Mouse (Mus musculus): ENCODE data around the gene Olfr430. TPM values are rescaled to one million over a fixed set of nuclear protein-coding genes. Genes with fewer than 3 reads are reported as not detected.
"Not testable (repeated sequence)": the region's sequence is repeated elsewhere in the genome, so short reads cannot be mapped to it uniquely, and the experiment has no call there.

Olfr430 gene
- polyA plus RNA-seq (2016; fragmentation: Nextera tagmentation; extraction: Ambion mirVana) = not detected in 2 replicates

GRCm38 (mm10) chr1:174066305-174066704 lies at the start of gene Olfr430:
TSS of gene Olfr430 (plus strand) at chr1:174066605.
- Histone ChIP-seq H3K9me3 (replicated peaks) (no peaks in the 10 kb centered on the region), H3K36me3 (no peaks in the 10 kb centered on the region), H3K4me1 (no peaks in the 10 kb centered on the region), H3K4me3 (no peak within 1 kb of the TSS), H3K27ac (replicated peaks) (no peak within 1 kb of the TSS), H3K27me3 (ENCODE audit: low read depth, poor library complexity, severe bottlenecking) (no peaks in the 10 kb centered on the region)
- WGBS = 91% methylated on average over 3 of the region's 3 CpGs
- DNase-seq (ENCODE audit: low spot score) = no peak

GRCm38 (mm10) chr1:174031698-174032097 lies 34.7 kb upstream of the Olfr430 start, which contains the start of gene Ifi205:
TSS of gene Ifi205 (minus strand) at chr1:174031810.
- H3K36me3 ChIP-seq = no peaks in the 10 kb centered on the region
- no peak for DNase-seq (ENCODE audit: low spot score)
- H3K27ac ChIP-seq (replicated peaks) = no peak within 1 kb of the TSS
- H3K4me3 ChIP-seq = no peak within 1 kb of the TSS
- 52% methylated on average over 1 of the region's 1 CpGs for WGBS
- H3K27me3 ChIP-seq (ENCODE audit: low read depth, poor library complexity, severe bottlenecking) = no peaks in the 10 kb centered on the region
- no peaks in the 10 kb centered on the region for H3K9me3 ChIP-seq (replicated peaks)
- H3K4me1 ChIP-seq = no peaks in the 10 kb centered on the region

GRCm38 (mm10) chr1:174035841-174036240 lies 30.6 kb upstream of the Olfr430 start:
- WGBS = 78% methylated on average over 4 of the region's 4 CpGs
- H3K27me3 ChIP-seq (ENCODE audit: low read depth, poor library complexity, severe bottlenecking) = no peaks in the 10 kb centered on the region
- DNase-seq (ENCODE audit: low spot score) = no peak

GRCm38 (mm10) chr1:174038480-174038879 lies 27.9 kb upstream of the Olfr430 start:
- H3K9me3 ChIP-seq (replicated peaks) = no peaks in the 10 kb centered on the region
- no peaks in the 10 kb centered on the region for H3K4me1 ChIP-seq
- DNase-seq (ENCODE audit: low spot score) = no peak
- H3K27me3 ChIP-seq (ENCODE audit: low read depth, poor library complexity, severe bottlenecking) = no peaks in the 10 kb centered on the region
- no peak overlapping the region for H3K4me3 ChIP-seq
- no peaks in the 10 kb centered on the region for H3K36me3 ChIP-seq
- WGBS = 85% methylated on average over 3 of the region's 3 CpGs
- H3K27ac ChIP-seq (replicated peaks) = no peak overlapping the region

More at GRCm38 (mm10) chr1:174035841-174036240, 30.6 kb upstream of the Olfr430 start:
- Histone ChIP-seq H3K4me3 (no peak overlapping the region), H3K27ac (replicated peaks) (no peak overlapping the region), H3K36me3 (no peaks in the 10 kb centered on the region), H3K9me3 (replicated peaks) (no peaks in the 10 kb centered on the region), H3K4me1 (no peaks in the 10 kb centered on the region)

- Histone ChIP-seq H3K27ac (replicated peaks) (no peak within 1 kb of the TSS), H3K36me3 (no peaks in the 10 kb centered on the region), H3K9me3 (replicated peaks) (no peaks in the 10 kb centered on the region), H3K27me3 (ENCODE audit: low read depth, poor library complexity, severe bottlenecking) (no peaks in the 10 kb centered on the region), H3K4me1 (no peaks in the 10 kb centered on the region), H3K4me3 (no peak within 1 kb of the TSS)
- no peak for DNase-seq (ENCODE audit: low spot score)
- WGBS = 91% methylated on average over 7 of the region's 7 CpGs
Measured at GRCm38 (mm10) chr1:174040523-174041177, 25.8 kb upstream of the Olfr430 start, which contains the start of gene Olfr433. TSS of gene Olfr433 (plus strand) at chr1:174040705.

GRCm38 (mm10) chr1:174042091-174042884 lies 24.1 kb upstream of the Olfr430 start:
- H3K4me1 ChIP-seq; H3K36me3 ChIP-seq; H3K27me3 ChIP-seq (ENCODE audit: low read depth, poor library complexity, severe bottlenecking); H3K27ac ChIP-seq (replicated peaks); H3K9me3 ChIP-seq (replicated peaks); H3K4me3 ChIP-seq; DNase-seq (ENCODE audit: low spot score): not testable (repeated sequence)
- WGBS = 89% methylated on average over 12 of the region's 12 CpGs

- no peak overlapping the region for H3K27ac ChIP-seq (replicated peaks)
- no peaks in the 10 kb centered on the region for H3K9me3 ChIP-seq (replicated peaks)
- H3K4me3 ChIP-seq = no peak overlapping the region
- H3K36me3 ChIP-seq = no peaks in the 10 kb centered on the region
- 87% methylated on average over 2 of the region's 2 CpGs for WGBS
- no peaks in the 10 kb centered on the region for H3K27me3 ChIP-seq (ENCODE audit: low read depth, poor library complexity, severe bottlenecking)
- no peak for DNase-seq (ENCODE audit: low spot score)
- H3K4me1 ChIP-seq = no peaks in the 10 kb centered on the region
Measured at GRCm38 (mm10) chr1:174044431-174044830, 22.0 kb upstream of the Olfr430 start.

- H3K4me1 ChIP-seq; H3K4me3 ChIP-seq; H3K9me3 ChIP-seq (replicated peaks); H3K27ac ChIP-seq (replicated peaks); DNase-seq (ENCODE audit: low spot score); H3K36me3 ChIP-seq; H3K27me3 ChIP-seq (ENCODE audit: low read depth, poor library complexity, severe bottlenecking): not testable (repeated sequence)
- 89% methylated on average over 6 of the region's 6 CpGs for WGBS
Measured at GRCm38 (mm10) chr1:174048227-174048626, 18.2 kb upstream of the Olfr430 start.

GRCm38 (mm10) chr1:174048893-174049292 lies 17.5 kb upstream of the Olfr430 start, which contains the start of gene Olfr432:
TSS of gene Olfr432 (plus strand) at chr1:174049205.
- 81% methylated on average over 2 of the region's 2 CpGs for WGBS
- no peaks in the 10 kb centered on the region for H3K36me3 ChIP-seq
- H3K9me3 ChIP-seq (replicated peaks) = no peaks in the 10 kb centered on the region
- no peak within 1 kb of the TSS for H3K4me3 ChIP-seq
- H3K27ac ChIP-seq (replicated peaks) = no peak within 1 kb of the TSS
- H3K4me1 ChIP-seq = no peaks in the 10 kb centered on the region
- H3K27me3 ChIP-seq (ENCODE audit: low read depth, poor library complexity, severe bottlenecking) = no peaks in the 10 kb centered on the region
- no peak for DNase-seq (ENCODE audit: low spot score)

- not testable (repeated sequence) for H3K27ac ChIP-seq (replicated peaks); H3K36me3 ChIP-seq; DNase-seq (ENCODE audit: low spot score); H3K4me1 ChIP-seq; H3K9me3 ChIP-seq (replicated peaks); H3K27me3 ChIP-seq (ENCODE audit: low read depth, poor library complexity, severe bottlenecking); H3K4me3 ChIP-seq
- 89% methylated on average over 4 of the region's 4 CpGs for WGBS
Measured at GRCm38 (mm10) chr1:174049357-174049756, 17.0 kb upstream of the Olfr430 start.

- no peak overlapping the region for H3K27ac ChIP-seq (replicated peaks)
- 93% methylated on average over 4 of the region's 4 CpGs for WGBS
- H3K4me3 ChIP-seq = no peak overlapping the region
- no peaks in the 10 kb centered on the region for H3K27me3 ChIP-seq (ENCODE audit: low read depth, poor library complexity, severe bottlenecking)
- H3K9me3 ChIP-seq (replicated peaks) = no peaks in the 10 kb centered on the region
- no peaks in the 10 kb centered on the region for H3K4me1 ChIP-seq
- DNase-seq (ENCODE audit: low spot score) = no peak
- H3K36me3 ChIP-seq = no peaks in the 10 kb centered on the region
Measured at GRCm38 (mm10) chr1:174050532-174050931, 15.9 kb upstream of the Olfr430 start.

GRCm38 (mm10) chr1:174051515-174051914 lies 14.9 kb upstream of the Olfr430 start:
- WGBS = 89% methylated on average over 4 of the region's 4 CpGs
- no peak overlapping the region for H3K27ac ChIP-seq (replicated peaks)

GRCm38 (mm10) chr1:174051931-174052536 lies 14.4 kb upstream of the Olfr430 start:
- Histone ChIP-seq H3K4me1 (no peaks in the 10 kb centered on the region), H3K27ac (replicated peaks) (no peak overlapping the region), H3K9me3 (replicated peaks) (no peaks in the 10 kb centered on the region), H3K36me3 (no peaks in the 10 kb centered on the region), H3K4me3 (no peak overlapping the region), H3K27me3 (ENCODE audit: low read depth, poor library complexity, severe bottlenecking) (no peaks in the 10 kb centered on the region)
- no peak for DNase-seq (ENCODE audit: low spot score)
- 86% methylated on average over 5 of the region's 5 CpGs for WGBS

More at GRCm38 (mm10) chr1:174051515-174051914, 14.9 kb upstream of the Olfr430 start:
- H3K9me3 ChIP-seq (replicated peaks) = no peaks in the 10 kb centered on the region
- H3K4me1 ChIP-seq = no peaks in the 10 kb centered on the region
- H3K36me3 ChIP-seq = no peaks in the 10 kb centered on the region
- H3K4me3 ChIP-seq = no peak overlapping the region
- no peaks in the 10 kb centered on the region for H3K27me3 ChIP-seq (ENCODE audit: low read depth, poor library complexity, severe bottlenecking)
- no peak for DNase-seq (ENCODE audit: low spot score)
